Mouse (Mus musculus) heart, postnatal 0 days (tissue): ENCODE data around the gene Eif2b5. TPM values are rescaled to one million over a fixed set of nuclear protein-coding genes. Genes with fewer than 3 reads are reported as not detected.

Source experiments
- ATAC-seq: fragments of 200-750 bp; cut with Nextera tagmentation; 2 replicates; pipeline ENCODE4 v1.8.0; 2017; ENCODE audit warnings: low read depth, moderate number of reproducible peaks, moderate library complexity; ENCODE audit not compliant: insufficient read depth
- DNase-seq: peaks from one replicate; pipeline ENCODE4 v3.0.0-alpha.2; 2016; ENCODE audit warnings: low spot score
- H3K27ac ChIP-seq: fragments of 300-500 bp; sonication (generic); 2 replicates; pipeline ENCODE4 v1.5.1; 2014; ENCODE audit warnings: low read depth, mild to moderate bottlenecking
- H3K27me3 ChIP-seq: fragments of 300-500 bp; sonication (generic); 2 replicates; pipeline ENCODE4 v1.6.1; 2014; ENCODE audit warnings: low read length, mixed read lengths; ENCODE audit not compliant: control insufficient read depth, insufficient read depth
- H3K36me3 ChIP-seq: fragments of 300-500 bp; sonication (generic); replicated peaks from 2 replicates; pipeline ENCODE4 v1.6.1; 2014; ENCODE audit warnings: low read length, mixed read lengths; ENCODE audit not compliant: control insufficient read depth, insufficient read depth
- H3K4me1 ChIP-seq: fragments of 300-500 bp; sonication (generic); 2 replicates; pipeline ENCODE4 v1.6.1; 2014; ENCODE audit warnings: antibody characterized with exemption; ENCODE audit not compliant: control insufficient read depth, insufficient read depth
- H3K4me2 ChIP-seq: fragments of 300-500 bp; sonication (generic); 2 replicates; pipeline ENCODE4 v1.6.1; 2014; ENCODE audit warnings: low read depth, mild to moderate bottlenecking, low read length, moderate library complexity
- H3K4me3 ChIP-seq: fragments of 300-500 bp; sonication (generic); 2 replicates; pipeline ENCODE4 v1.5.1; 2014; ENCODE audit warnings: low read depth, low read length
- H3K9ac ChIP-seq: fragments of 300-500 bp; sonication (generic); replicated peaks from 2 replicates; pipeline ENCODE4 v1.6.1; 2014; ENCODE audit warnings: low read depth, low read length, mixed read lengths
- H3K9me3 ChIP-seq: fragments of 300-500 bp; sonication (generic); replicated peaks from 2 replicates; pipeline ENCODE4 v1.6.1; 2016; ENCODE audit warnings: low read length; ENCODE audit not compliant: control insufficient read depth
- CTCF ChIP-seq: IDR thresholded peaks from 2 replicates; pipeline ENCODE4 v1.5.1; 2016; ENCODE audit warnings: antibody characterized with exemption, control low read depth, low read depth
- EP300 ChIP-seq: IDR thresholded peaks from 2 replicates; pipeline ENCODE4 v1.6.1; 2016; ENCODE audit warnings: antibody characterized with exemption, low read depth
- WGBS: fragments of 180-500 bp; shearing (Covaris S2); extraction: QIAGEN DNeasy Blood & Tissue Kit; methylation state at CpG from one replicate; pipeline ENCODE4 v1.1.7; 2014; 5-methylcytosine and 5-hydroxymethylcytosine counted together
- polyA plus RNA-seq: library from polyadenylated mRNA; unstranded; fragments of >200 nt; fragmentation: Nextera tagmentation; extraction: Ambion mirVana; gene quantifications from 2 replicates; pipeline ENCODE4 v1.2.1, GENCODE M21; 2015
- total RNA-seq: library from RNA; depleted of rRNA; stranded (reverse); fragments of >200 nt; gene quantifications from 2 replicates; pipeline ENCODE4 v1.2.3, GENCODE M21; 2014; ENCODE audit warnings: low replicate concordance

The Eif2b5 gene
- total and polyA plus RNA-seq, 2 experiments from 2014 or later: 60.0 to 67.6 TPM

DNA sequence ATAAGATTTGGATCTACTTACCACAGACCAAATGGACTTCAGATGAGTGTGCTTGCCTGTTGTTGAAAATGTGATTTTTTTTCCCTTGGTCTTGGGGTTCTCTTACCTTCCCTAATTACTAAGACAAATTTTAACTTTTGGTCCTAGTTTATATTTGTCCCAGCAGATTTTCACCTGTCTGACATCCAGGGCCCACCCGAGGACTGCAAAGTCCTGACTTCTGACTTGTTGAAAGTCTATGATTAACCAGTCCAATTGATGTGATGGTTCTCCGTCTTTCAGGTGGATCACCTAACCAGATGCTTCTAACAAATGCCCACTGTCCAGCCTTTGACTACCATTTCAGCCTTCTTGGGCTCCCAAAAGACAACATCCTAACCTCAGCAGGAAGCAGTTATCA is 27.6 kb upstream of the Eif2b5 start:
- Histone ChIP-seq H3K9me3 (no peaks in the 10 kb centered on the region), H3K4me1 (no peaks in the 10 kb centered on the region), H3K9ac (no peak overlapping the region), H3K4me3 (no peak overlapping the region), H3K27ac (no peak overlapping the region), H3K27me3 (no peaks in the 10 kb centered on the region), H3K36me3 (no peaks in the 10 kb centered on the region), H3K4me2 (no peak overlapping the region)
- no peak for DNase-seq
- WGBS: 89% methylated on average over 2 of the region's 2 CpGs
- ATAC-seq: no peak
- TF ChIP-seq EP300 (no peak), CTCF (no peak)

DNA sequence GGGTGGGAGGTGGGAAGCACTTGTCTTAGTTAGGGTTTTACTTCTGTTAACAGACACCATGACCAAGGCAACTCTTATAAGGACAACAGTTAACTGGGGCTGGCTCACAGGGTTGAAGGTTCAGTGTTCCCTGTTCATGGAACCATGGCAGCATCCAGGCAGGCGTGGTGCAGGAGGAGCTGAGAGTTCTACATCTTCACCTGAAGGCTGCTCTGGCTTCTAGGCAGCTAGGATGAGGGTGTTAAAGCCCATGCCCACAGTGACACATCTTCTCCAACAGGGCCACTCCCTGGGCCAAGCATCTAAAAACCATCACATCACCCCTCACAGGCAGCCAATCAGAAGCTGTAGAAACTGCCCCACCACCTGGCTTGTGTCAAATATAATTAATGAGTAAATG is 26.9 kb upstream of the Eif2b5 start:
- H3K27ac ChIP-seq: no peak overlapping the region
- H3K4me3 ChIP-seq: no peak overlapping the region
- H3K27me3 ChIP-seq: no peaks in the 10 kb centered on the region
- no peak overlapping the region for H3K4me2 ChIP-seq
- TF ChIP-seq CTCF (no peak), EP300 (no peak)
- DNase-seq: no peak
- 0 out of 2 replicates have a peak, but pooled peaks cover 3% of the 10 kb centered on the region for H3K4me1 ChIP-seq
- WGBS: 73% methylated on average over 1 of the region's 1 CpGs
- no peaks in the 10 kb centered on the region for H3K9me3 ChIP-seq
- ATAC-seq: no peak
- no peaks in the 10 kb centered on the region for H3K36me3 ChIP-seq
- H3K9ac ChIP-seq: no peak overlapping the region

DNA sequence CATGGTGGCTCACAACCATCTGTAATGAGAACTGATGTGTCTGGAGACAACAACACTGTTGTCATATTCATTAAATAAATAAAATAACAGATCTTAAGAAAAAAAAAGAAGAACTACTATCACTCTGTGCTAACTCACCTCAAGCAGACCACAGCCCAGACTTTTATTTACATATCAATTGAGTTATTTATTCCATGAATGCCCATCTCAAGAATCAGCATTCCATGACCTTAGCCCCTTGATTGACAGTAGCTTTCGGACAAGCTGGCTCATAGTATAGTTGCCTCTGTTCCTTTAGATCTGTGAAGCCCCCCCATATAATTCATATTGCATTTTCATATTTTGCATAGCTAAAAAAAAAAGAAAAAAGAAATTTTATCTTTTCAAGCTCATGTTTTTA is 24.9 kb upstream of the Eif2b5 start:
- DNase-seq: no peak
- no peak overlapping the region for H3K27ac ChIP-seq
- WGBS: 83% methylated on average over 1 of the region's 1 CpGs
- ATAC-seq: no peak
- H3K4me3 ChIP-seq: no peak overlapping the region
- no peak for TF ChIP-seq EP300
- TF ChIP-seq CTCF: no peak
- 0 out of 2 replicates have a peak, but pooled peaks cover 3% of the 10 kb centered on the region for H3K4me1 ChIP-seq
- no peaks in the 10 kb centered on the region for H3K36me3 ChIP-seq
- H3K4me2 ChIP-seq: no peak overlapping the region
- H3K27me3 ChIP-seq: no peaks in the 10 kb centered on the region
- H3K9me3 ChIP-seq: no peaks in the 10 kb centered on the region
- no peak overlapping the region for H3K9ac ChIP-seq

DNA sequence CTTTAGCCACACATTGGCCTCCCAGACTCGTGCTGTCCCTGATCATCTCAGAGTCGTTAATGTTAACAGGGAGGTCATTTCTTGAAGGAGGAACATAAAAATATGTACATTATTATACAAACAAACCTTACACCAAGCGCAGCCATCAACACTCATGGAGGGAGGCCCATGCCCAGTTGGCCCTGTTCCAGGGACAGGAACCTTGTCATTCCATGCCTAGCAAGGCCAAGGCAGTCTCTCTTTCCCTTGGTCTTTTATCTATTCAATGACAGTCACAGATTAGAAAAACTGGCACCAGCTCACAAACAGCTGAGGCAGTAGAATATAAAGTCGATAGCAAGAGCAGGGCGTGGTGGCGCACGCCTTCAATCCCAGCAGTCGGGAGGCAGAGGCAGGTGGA is 24.4 kb upstream of the Eif2b5 start:
- Histone ChIP-seq H3K4me3 (no peak overlapping the region), H3K4me1 (0 out of 2 replicates have a peak, but pooled peaks cover 3% of the 10 kb centered on the region), H3K4me2 (no peak overlapping the region), H3K27me3 (no peaks in the 10 kb centered on the region), H3K36me3 (no peaks in the 10 kb centered on the region), H3K27ac (no peak overlapping the region), H3K9ac (no peak overlapping the region), H3K9me3 (no peaks in the 10 kb centered on the region)
- TF ChIP-seq CTCF (no peak), EP300 (no peak)
- ATAC-seq (no peak), DNase-seq (no peak)
- WGBS: 60% methylated on average over 8 of the region's 8 CpGs

DNA sequence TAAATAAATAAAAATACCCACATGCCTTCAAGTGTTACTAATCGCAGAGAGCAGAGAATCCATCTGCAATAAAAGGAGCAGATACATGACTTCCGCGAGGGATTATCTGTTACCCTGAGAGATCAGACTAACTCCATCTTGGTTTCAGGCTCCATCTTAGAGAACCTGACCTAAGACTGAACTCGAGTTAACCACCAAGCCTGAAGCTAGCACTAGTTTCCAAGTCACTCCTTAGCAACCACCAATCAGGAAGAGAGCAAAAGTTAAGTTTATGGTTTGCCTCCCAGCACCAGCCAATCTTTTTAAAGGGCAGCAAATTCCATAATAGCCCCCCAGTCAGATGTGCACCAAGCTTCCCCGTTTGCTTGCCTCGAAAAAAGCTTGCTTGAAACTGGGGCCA is 23.8 kb upstream of the Eif2b5 start:
- Histone ChIP-seq H3K9ac (no peak overlapping the region), H3K9me3 (no peaks in the 10 kb centered on the region), H3K4me3 (no peak overlapping the region), H3K4me2 (no peak overlapping the region), H3K27me3 (no peaks in the 10 kb centered on the region), H3K4me1 (0 out of 2 replicates have a peak, but pooled peaks cover 3% of the 10 kb centered on the region), H3K36me3 (no peaks in the 10 kb centered on the region), H3K27ac (no peak overlapping the region)
- WGBS: 84% methylated on average over 6 of the region's 6 CpGs
- TF ChIP-seq CTCF: no peak
- TF ChIP-seq EP300: no peak
- DNase-seq (no peak), ATAC-seq (no peak)

DNA sequence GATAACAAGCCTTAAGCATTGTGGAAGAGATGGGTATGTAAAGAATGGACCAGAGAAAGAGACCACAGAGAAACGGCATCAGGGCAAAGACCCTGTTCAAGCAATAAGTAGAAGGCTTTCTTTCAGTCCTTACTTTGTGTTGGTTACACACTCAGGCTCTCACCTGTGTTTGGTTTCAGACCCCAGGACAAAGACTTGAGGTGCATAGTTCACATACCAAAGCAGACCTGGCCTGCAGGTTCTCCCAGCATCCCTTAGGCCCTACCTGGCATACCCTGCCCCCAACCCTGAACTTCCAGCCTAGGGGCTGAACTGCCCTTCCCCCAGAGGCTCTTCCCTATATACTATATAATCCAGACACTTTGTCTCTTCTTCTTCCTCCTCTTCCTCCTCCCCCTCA is 23.3 kb upstream of the Eif2b5 start:
- Histone ChIP-seq H3K9me3 (no peaks in the 10 kb centered on the region), H3K4me2 (no peak overlapping the region), H3K27me3 (no peaks in the 10 kb centered on the region), H3K27ac (no peak overlapping the region), H3K36me3 (no peaks in the 10 kb centered on the region), H3K4me3 (no peak overlapping the region), H3K4me1 (0 out of 2 replicates have a peak, but pooled peaks cover 3% of the 10 kb centered on the region), H3K9ac (no peak overlapping the region)
- ATAC-seq: no peak
- WGBS: 100% methylated on average over 1 of the region's 1 CpGs
- no peak for DNase-seq
- TF ChIP-seq CTCF (no peak), EP300 (no peak)
